Mouse (Mus musculus) spleen, adult 2 months (tissue): ENCODE results near the gene Fgfr2.

Source experiments
- CTCF ChIP-seq: fragments of 200-500 bp; IDR thresholded peaks from 2 replicates; pipeline ENCODE4 v1.5.1; 2011; ENCODE audit warnings: mild to moderate bottlenecking, inconsistent platforms; ENCODE audit not compliant: insufficient read depth, insufficient read length, insufficient replicate concordance; ENCODE audit errors: extremely low read depth
- POLR2A ChIP-seq: fragments of 200-500 bp; IDR thresholded peaks from 2 replicates; pipeline ENCODE4 v1.6.1; 2011; ENCODE audit warnings: low read depth, low read length, inconsistent platforms

DNA sequence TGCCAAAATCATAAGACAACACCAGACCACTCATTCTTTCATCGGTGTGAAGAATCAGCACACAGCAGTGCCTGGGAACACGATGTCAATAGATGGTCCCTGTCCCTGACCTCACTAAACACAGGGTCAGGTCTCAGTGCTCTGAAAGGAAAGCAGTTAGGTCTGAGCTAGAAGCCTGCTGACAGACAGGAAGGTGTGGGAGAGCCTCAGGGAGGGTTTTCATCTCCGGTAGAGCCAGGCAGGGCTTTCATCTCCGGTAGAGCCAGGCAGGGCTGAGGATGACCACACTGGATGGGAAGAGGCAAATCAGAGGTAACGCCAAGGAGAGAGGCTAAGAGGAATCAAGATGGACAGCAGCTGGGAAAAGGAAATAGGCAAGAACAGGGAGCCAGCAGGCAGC, 758.6 kb downstream of the Fgfr2 start:
- TF ChIP-seq CTCF (no peak), POLR2A (no peak; the same call in 1 of the 2 replicates)
